Mouse (Mus musculus): Measurements from ENCODE around the gene Trim66.

- TF ChIP-seq CTCF (IDR thresholded peaks at IDR 0.05; ENCODE audit: low read depth) (no peak), EP300 (IDR thresholded peaks at IDR 0.05; ENCODE audit: low read depth) (no peak)
These were observed 3.9 kb upstream of the Trim66 start for GRCm38 (mm10) chr7:109511838-109512237.

Measured in liver, postnatal 0 days (tissue).